Mouse (Mus musculus): ENCODE measurements at regions not wholly inside any gene's neighbourhood (a gene's known extent, or its start where the extent isn't known, plus 50 kb on each side); places are given as distances from the start of the nearest gene placed in this dataset.
A peak's percentile ranks its signal among the peaks of the same experiment; 100 is the strongest.

GRCm38 (mm10) chr4:11903861-11904260 is 77.2 kb downstream of the Gm10604 start:
- DNase-seq (ENCODE audit: inconsistent ontology term): no peak

- no peak for DNase-seq (ENCODE audit: inconsistent ontology term)
Measured at GRCm38 (mm10) chr4:11903401-11903800, 77.7 kb downstream of the Gm10604 start.

DNA sequence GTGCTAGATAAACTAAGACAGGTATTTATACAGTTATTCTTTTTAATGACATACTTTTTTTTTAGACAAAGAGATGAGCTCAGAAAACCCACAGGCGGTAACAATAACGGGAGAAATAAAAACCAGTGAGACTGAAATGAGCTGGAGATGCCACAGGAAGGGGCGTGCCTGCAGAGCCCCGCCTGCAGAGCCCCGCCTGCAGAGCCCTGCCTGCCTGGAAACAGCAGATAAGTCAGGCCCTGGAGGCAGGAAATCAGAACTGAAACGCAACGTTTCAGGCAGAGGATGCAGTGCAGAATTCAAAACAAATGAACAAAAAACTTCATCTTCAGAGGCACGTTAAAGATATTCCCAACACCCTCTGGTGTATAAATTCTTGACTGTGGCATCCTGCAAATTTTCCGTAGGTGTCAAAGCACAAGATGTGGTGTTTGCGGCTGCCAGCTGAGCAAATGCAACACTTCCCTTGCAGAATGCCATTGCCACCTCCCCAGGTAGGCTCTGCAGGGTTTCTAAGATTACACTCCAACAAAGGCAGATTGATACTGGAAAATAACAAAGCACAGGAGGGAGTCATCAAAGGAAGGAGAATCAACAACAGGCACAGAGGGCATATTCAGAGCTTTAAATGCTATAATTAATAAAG is 81.0 kb downstream of the Gm10604 start:
- DNase-seq (ENCODE audit: inconsistent ontology term): peak; percentile 20

- DNase-seq (ENCODE audit: inconsistent ontology term): no peak
Measured at GRCm38 (mm10) chr4:11897231-11897630, 83.8 kb downstream of the Gm10604 start.

GRCm38 (mm10) chr4:11895857-11896825 is 84.9 kb downstream of the Gm10604 start:
- peak; percentile 79 for DNase-seq (ENCODE audit: inconsistent ontology term)

- DNase-seq (ENCODE audit: inconsistent ontology term): no peak
Measured at GRCm38 (mm10) chr4:11893560-11894205, 87.4 kb downstream of the Gm10604 start.

- DNase-seq (ENCODE audit: inconsistent ontology term): no peak
Measured at GRCm38 (mm10) chr4:11889039-11889600, 91.9 kb downstream of the Gm10604 start.

GRCm38 (mm10) chr4:11887377-11887776 is 93.7 kb downstream of the Gm10604 start:
- DNase-seq (ENCODE audit: inconsistent ontology term): no peak

- DNase-seq (ENCODE audit: inconsistent ontology term): no peak
Measured at GRCm38 (mm10) chr4:11885499-11885898, 95.6 kb downstream of the Gm10604 start.

- no peak for DNase-seq (ENCODE audit: inconsistent ontology term)
Measured at GRCm38 (mm10) chr4:11884818-11885217, 96.2 kb downstream of the Gm10604 start.

DNA sequence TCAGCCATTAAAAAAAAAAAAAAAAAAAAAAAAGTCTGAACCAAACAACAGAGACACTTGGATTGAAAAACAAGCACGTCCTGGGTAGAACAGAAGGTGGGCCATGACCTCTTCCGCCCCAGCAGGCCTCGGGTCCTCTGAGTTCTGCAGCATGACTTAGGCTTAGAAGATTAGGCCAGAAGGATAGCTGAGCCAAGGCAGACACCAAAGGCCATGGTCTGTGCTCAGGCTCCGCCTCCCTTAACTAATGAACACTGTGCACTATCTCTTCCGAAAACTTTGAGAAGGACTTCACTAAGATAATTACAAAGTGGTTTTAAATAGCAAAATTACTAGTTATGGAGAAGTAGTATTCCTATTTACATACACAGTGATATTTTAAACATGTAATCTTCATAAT is 97.8 kb downstream of the Gm10604 start:
- no peak for DNase-seq (ENCODE audit: inconsistent ontology term)

DNA sequence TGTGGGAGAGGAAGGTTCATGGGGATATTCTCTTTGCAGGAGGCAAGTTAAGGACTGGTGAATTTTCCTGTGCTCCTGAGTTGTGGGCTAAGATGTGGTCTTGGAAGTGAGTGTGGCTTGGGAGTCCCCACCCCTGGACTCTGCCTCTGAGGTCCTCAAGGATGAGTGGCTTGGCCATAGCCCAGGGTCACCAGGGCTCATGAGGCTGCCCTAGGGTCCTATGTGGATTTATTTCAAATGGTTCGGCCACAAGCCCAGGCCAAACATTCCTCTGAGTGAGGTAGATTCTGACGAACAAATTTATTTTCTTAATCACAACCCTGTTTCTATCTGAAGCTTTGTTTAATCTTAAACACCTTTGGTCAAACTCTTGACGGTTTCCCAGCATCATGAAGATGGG is 98.4 kb downstream of the Gm10604 start:
- no peak for DNase-seq (ENCODE audit: inconsistent ontology term)

DNA sequence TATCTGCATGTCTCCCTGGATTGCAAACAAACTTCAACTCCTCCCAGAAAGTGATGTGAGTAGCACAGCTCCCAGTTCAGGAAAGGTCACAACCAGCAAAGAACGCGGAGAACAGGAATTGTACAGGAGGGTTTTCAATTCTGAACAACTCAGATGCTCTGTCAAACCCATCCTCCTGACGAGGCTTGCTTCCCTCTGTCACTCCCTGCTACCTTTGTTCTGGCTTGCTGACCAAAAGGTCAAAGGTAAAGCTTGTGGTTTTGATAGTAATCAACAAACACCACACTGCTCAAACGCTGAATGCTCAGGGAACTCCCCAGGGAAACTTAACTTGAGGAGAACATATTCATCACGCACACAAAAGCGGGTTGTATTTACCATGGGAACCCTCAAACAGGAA is 102.4 kb downstream of the Gm10604 start:
- DNase-seq (ENCODE audit: inconsistent ontology term): no peak

GRCm38 (mm10) chr4:11877945-11878344 is 103.1 kb downstream of the Gm10604 start:
- DNase-seq (ENCODE audit: inconsistent ontology term): no peak

GRCm38 (mm10) chr4:11876009-11876408 is 105.1 kb downstream of the Gm10604 start:
- no peak for DNase-seq (ENCODE audit: inconsistent ontology term)

DNA sequence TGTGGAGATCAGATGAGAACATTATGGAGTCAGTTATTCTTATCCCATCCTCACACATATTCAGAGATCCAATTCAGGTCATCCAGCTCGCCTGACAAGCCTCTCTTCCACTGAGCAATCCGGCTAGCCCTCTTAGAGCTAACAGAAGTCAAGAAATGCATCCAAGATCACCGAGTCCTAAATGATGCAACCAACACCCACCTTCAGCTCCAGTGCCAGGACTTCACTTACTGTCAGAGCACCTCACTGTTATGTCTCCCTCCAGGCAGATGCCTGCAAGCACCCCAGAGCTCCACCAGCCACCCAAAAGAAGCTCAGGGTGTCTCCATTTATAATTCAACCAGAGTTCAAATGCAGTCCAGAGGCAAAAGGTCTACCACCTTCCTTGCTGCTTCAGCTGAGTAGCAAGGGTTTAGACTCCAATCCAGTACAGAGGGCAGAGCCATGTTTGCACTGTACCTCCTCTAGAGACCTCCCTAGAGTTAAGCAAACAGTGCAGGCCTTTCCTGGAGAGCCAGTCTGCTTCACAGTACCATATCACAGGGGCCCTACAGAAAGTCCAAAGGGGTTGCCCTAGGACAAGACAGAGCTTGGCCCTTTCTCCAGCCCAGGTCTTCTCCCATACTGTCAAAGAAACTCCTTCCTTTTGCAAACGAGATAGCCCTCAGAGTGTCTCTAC is 106.3 kb downstream of the Gm10604 start:
- no peak for DNase-seq (ENCODE audit: inconsistent ontology term)

DNA sequence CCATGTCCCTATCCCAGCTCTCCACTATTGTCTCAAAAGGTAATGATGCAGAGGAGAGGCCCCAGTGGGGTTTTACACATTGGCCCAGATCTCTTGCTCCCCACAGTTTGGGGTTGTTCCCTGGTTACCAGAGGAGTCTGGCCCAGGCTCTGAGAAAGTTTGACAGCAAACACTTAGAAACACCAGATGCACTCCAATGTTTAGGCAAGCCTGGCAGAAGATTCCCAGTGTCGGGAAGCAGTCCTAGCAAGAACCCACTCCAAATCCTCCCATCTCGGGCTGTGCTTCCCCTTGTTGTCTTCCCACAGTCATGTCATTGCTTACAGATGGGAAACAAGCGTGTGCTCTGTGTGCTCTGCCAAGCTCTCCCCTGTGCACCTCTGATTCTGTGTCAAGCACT is 109.0 kb downstream of the Gm10604 start:
- no peak for DNase-seq (ENCODE audit: inconsistent ontology term)

- DNase-seq (ENCODE audit: inconsistent ontology term): no peak
Measured at GRCm38 (mm10) chr4:11869721-11870120, 111.3 kb downstream of the Gm10604 start.

GRCm38 (mm10) chr4:11868565-11868964 is 112.5 kb downstream of the Gm10604 start:
- DNase-seq (ENCODE audit: inconsistent ontology term): no peak
